Mouse (Mus musculus): ENCODE data around the gene Gm28043. TPM values are rescaled to one million over a fixed set of nuclear protein-coding genes. Genes with fewer than 3 reads are reported as not detected.

Gm28043 gene
- polyA plus RNA-seq, 1 experiment from 2014 or later, result 3.1 TPM

DNA sequence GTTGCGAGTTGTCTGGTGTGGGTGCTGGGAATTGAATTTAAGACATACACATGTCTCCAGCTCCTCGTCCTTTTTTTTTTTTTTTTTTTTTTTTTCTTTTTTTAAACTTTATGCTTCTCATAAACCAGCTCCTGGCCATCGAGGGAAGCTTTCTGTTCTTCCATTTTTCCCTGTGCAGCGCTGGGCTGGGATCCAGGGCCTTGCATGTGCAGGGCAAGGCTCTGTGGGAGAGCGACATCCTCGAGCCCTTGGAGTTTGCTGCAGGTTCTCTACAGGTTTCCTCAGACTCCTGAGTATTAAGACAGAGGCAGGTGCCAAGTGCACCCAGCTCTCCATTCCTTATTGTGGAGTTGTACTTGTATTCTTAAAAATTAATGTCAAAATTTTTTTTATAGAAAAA lies 47.5 kb downstream of the Gm28043 start:
- 91% methylated on average over 6 of the region's 6 CpGs for WGBS
- no peak for ATAC-seq
- no peaks in the 10 kb centered on the region for H3K9me3 ChIP-seq

DNA sequence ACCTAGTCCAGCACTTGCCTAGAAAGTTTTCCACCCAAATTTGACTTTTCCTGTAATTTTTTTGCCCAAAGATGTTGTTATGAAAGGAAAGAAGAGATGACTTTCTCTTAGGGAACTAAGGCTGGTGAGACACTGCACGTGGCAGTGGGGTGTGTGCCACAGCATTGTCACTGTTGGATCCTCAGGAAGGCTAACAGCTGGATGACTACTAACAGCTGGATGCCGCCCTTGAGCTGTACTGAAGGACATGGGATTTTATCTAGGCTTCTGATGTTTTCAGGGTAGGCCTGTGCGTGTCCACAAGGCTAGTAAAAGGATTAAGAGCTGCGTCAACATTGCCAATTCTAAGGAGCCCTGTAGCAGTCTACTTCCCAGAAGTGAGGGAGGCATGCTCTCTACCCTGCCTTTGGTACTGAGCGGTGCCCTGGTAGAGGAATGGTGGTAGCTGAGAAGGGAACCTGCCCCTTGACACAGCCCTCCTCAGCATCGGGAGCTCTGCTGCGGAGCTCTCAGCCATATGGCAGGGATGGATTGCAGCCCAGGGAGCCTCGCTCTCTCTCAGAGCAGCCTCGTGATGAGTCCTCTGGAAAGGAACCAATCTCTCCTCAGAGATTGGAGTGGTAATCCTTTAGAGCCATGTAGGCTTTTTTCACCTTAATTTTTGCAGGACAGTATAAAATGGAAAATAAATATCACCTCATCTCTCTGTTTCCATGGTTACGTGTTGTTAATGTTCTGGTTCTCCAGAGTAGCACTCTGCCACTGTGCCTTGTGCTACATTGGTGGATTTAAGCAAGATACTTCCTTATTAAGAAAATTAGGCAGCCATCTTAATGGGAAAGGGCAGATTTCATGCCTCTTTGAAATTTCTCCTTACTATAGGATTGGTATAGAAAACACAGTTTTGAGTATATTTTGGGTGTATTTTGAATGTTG lies 53.6 kb downstream of the Gm28043 start:
- WGBS, result 62% methylated on average over 10 of the region's 10 CpGs
- Histone ChIP-seq H3K4me1 (replicated peaks) (peaks cover 21% of the 10 kb centered on the region), H3K4me3 (replicated peaks) (no peak overlapping the region), H3K36me3 (peaks cover 34% of the 10 kb centered on the region), H3K4me2 (replicated peaks) (no peak overlapping the region), H3K27ac (peak overlapping the region; percentile 69), H3K27me3 (no peaks in the 10 kb centered on the region), H3K9ac (replicated peaks) (peak overlapping the region; percentile 28; the same call in 1 of the 2 replicates), H3K9me3 (no peaks in the 10 kb centered on the region)
- ATAC-seq, result peak; percentile 68

More for the DNA sequence above, 47.5 kb downstream of the Gm28043 start:
- Histone ChIP-seq H3K27me3 (no peaks in the 10 kb centered on the region), H3K4me1 (replicated peaks) (peaks cover 9% of the 10 kb centered on the region), H3K4me2 (replicated peaks) (peak overlapping the region; percentile 92; the same call in 1 of the 2 replicates), H3K36me3 (peaks cover 20% of the 10 kb centered on the region), H3K4me3 (replicated peaks) (no peak overlapping the region), H3K9ac (replicated peaks) (no peak overlapping the region), H3K27ac (no peak overlapping the region)

DNA sequence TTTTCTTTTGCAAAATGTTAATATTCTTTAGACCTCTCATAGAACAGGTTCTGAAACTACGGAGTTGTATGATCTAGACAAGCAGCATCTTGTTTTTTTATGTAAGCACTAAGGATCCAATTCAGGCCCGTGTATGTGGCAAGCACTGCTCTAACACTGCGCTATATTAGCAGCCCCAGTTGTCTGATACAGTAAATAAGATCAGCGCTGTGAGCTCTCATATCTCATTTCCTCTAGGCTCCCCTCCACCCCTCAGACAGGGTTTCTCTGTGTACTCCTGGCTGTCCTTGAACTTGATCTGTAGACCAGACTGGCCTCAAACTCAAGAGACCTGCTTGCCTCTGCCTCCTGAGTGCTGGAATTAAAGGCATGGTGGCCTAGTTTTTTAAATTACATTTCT lies 54.4 kb downstream of the Gm28043 start:
- Histone ChIP-seq H3K27ac (0 out of 2 replicates have a peak overlapping the region, but pooled peaks have one; percentile 14), H3K9me3 (no peaks in the 10 kb centered on the region), H3K4me2 (replicated peaks) (no peak overlapping the region), H3K4me1 (replicated peaks) (peaks cover 21% of the 10 kb centered on the region), H3K36me3 (peaks cover 41% of the 10 kb centered on the region), H3K4me3 (replicated peaks) (no peak overlapping the region), H3K27me3 (no peaks in the 10 kb centered on the region), H3K9ac (replicated peaks) (no peak overlapping the region)
- ATAC-seq, result no peak
- WGBS, result 95% methylated on average over 4 of the region's 4 CpGs

GRCm38 (mm10) chr17:29669936-29670335 lies 55.3 kb downstream of the Gm28043 start:
- Histone ChIP-seq H3K4me2 (replicated peaks) (no peak overlapping the region), H3K36me3 (peaks cover 41% of the 10 kb centered on the region), H3K4me1 (replicated peaks) (peaks cover 21% of the 10 kb centered on the region), H3K27ac (no peak overlapping the region), H3K9me3 (no peaks in the 10 kb centered on the region), H3K9ac (replicated peaks) (no peak overlapping the region), H3K4me3 (replicated peaks) (no peak overlapping the region), H3K27me3 (no peaks in the 10 kb centered on the region)
- ATAC-seq, result no peak

GRCm38 (mm10) chr17:29671021-29671420 lies 56.3 kb downstream of the Gm28043 start:
- Histone ChIP-seq H3K9me3 (no peaks in the 10 kb centered on the region), H3K36me3 (peaks cover 47% of the 10 kb centered on the region), H3K27ac (no peak overlapping the region), H3K4me3 (replicated peaks) (no peak overlapping the region), H3K4me2 (replicated peaks) (no peak overlapping the region), H3K4me1 (replicated peaks) (peaks cover 21% of the 10 kb centered on the region), H3K27me3 (no peaks in the 10 kb centered on the region), H3K9ac (replicated peaks) (no peak overlapping the region)
- ATAC-seq, result no peak
- 95% methylated on average over 2 of the region's 2 CpGs for WGBS

DNA sequence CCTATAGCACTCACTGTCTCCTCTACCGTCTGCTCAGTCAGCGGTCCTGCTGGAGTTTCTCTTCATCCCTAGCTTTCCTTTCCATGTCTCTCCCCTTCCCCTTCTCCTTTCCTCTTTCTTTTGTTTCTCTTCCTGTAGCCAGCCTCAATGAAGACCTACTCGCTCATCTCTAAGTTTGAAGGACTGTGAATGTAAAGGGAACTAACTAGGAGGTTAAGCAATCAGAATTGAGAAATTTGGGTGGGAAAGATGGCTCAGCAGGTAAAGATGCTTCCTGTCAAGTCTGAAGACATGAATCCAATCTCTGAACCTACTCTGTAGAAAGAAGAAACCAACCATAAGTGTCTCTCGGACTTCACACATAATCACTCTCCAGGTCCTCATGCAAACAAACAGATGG lies 58.6 kb downstream of the Gm28043 start:
- H3K9ac ChIP-seq (replicated peaks), result no peak overlapping the region
- ATAC-seq, result no peak
- H3K36me3 ChIP-seq, result peaks cover 59% of the 10 kb centered on the region
- no peak overlapping the region for H3K27ac ChIP-seq
- H3K4me1 ChIP-seq (replicated peaks), result peaks cover 10% of the 10 kb centered on the region
- H3K4me3 ChIP-seq (replicated peaks), result no peak overlapping the region
- WGBS, result 92% methylated on average over 4 of the region's 4 CpGs
- no peaks in the 10 kb centered on the region for H3K27me3 ChIP-seq
- H3K9me3 ChIP-seq, result no peaks in the 10 kb centered on the region
- no peak overlapping the region for H3K4me2 ChIP-seq (replicated peaks)

DNA sequence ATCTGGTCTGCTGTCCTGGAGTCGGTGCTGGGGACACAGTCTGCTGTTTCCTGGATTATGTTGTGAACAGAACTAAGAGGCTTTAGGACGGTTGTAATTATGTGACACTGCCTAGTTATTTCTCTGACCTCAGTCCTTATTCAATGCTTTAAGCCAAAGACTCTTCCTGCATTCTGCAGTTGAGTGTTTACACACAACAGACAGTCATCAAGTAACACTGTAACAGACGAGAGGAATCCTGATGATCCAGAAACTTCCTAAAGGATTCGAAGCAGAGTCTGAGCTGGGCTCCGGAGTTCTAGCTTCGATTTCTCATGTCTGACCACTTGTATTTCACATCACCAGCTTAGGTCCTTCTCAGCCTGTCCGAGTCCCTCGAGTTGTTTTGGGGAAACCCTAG lies 63.9 kb downstream of the Gm28043 start:
- H3K27me3 ChIP-seq, result no peaks in the 10 kb centered on the region
- peaks cover 17% of the 10 kb centered on the region; the same call in 1 of the 2 replicates for H3K4me1 ChIP-seq (replicated peaks)
- H3K36me3 ChIP-seq, result peaks cover 98% of the 10 kb centered on the region
- H3K27ac ChIP-seq, result no peak overlapping the region
- H3K4me2 ChIP-seq (replicated peaks), result no peak overlapping the region
- no peak for ATAC-seq
- no peaks in the 10 kb centered on the region for H3K9me3 ChIP-seq
- no peak overlapping the region for H3K4me3 ChIP-seq (replicated peaks)
- H3K9ac ChIP-seq (replicated peaks), result 0 out of 2 replicates have a peak overlapping the region, but pooled peaks have one; percentile 14
- 90% methylated on average over 8 of the region's 8 CpGs for WGBS

GRCm38 (mm10) chr17:29679038-29679767 lies 64.5 kb downstream of the Gm28043 start:
- Histone ChIP-seq H3K27ac (no peak overlapping the region), H3K4me3 (replicated peaks) (no peak overlapping the region), H3K36me3 (peaks cover 98% of the 10 kb centered on the region), H3K4me1 (replicated peaks) (peaks cover 17% of the 10 kb centered on the region; the same call in 1 of the 2 replicates), H3K9ac (replicated peaks) (0 out of 2 replicates have a peak overlapping the region, but pooled peaks have one; percentile 14), H3K27me3 (no peaks in the 10 kb centered on the region), H3K4me2 (replicated peaks) (no peak overlapping the region), H3K9me3 (no peaks in the 10 kb centered on the region)
- 83% methylated on average over 6 of the region's 6 CpGs for WGBS
- no peak for ATAC-seq

- WGBS, result 65% methylated on average over 2 of the region's 2 CpGs
- H3K27me3 ChIP-seq, result no peaks in the 10 kb centered on the region
- no peak overlapping the region for H3K4me2 ChIP-seq (replicated peaks)
- peaks cover 17% of the 10 kb centered on the region; the same call in 1 of the 2 replicates for H3K4me1 ChIP-seq (replicated peaks)
- peaks cover 98% of the 10 kb centered on the region for H3K36me3 ChIP-seq
- ATAC-seq, result 0 out of 2 replicates have a peak, but pooled peaks have one; percentile 30
- no peak overlapping the region for H3K9ac ChIP-seq (replicated peaks)
- no peaks in the 10 kb centered on the region for H3K9me3 ChIP-seq
- no peak overlapping the region for H3K4me3 ChIP-seq (replicated peaks)
- peak overlapping the region; percentile 71 for H3K27ac ChIP-seq
Observed at GRCm38 (mm10) chr17:29680174-29680573, 65.5 kb downstream of the Gm28043 start.

DNA sequence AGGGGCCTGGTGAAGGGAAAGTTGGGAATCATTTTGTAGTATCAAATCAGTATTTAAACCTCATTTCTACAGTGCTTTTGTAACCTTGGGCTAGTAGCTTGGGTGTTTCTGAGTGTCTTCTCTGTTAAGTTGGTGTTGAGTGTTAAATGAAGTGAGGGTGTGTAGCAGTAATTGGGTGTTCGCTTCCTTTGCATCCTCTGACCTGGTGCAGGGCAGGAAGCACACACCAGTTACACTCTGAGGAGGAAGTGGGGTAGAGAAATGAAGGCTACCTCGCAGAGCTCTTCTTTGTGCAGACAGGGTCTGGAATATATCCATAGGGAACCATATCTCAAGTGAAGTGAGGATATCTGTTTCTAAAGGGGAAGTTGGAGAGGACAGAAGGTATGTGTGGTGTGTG lies 66.2 kb downstream of the Gm28043 start:
- Histone ChIP-seq H3K9ac (replicated peaks) (no peak overlapping the region), H3K4me2 (replicated peaks) (no peak overlapping the region), H3K27me3 (no peaks in the 10 kb centered on the region), H3K4me3 (replicated peaks) (no peak overlapping the region), H3K36me3 (peaks cover 98% of the 10 kb centered on the region), H3K27ac (peak overlapping the region; percentile 71; the same call in 1 of the 2 replicates), H3K9me3 (no peaks in the 10 kb centered on the region), H3K4me1 (replicated peaks) (peaks cover 17% of the 10 kb centered on the region; the same call in 1 of the 2 replicates)
- WGBS, result 96% methylated on average over 2 of the region's 2 CpGs
- ATAC-seq, result no peak

- no peaks in the 10 kb centered on the region for H3K9me3 ChIP-seq
Observed at GRCm38 (mm10) chr17:29681669-29682068, 67.0 kb downstream of the Gm28043 start.

GRCm38 (mm10) chr17:29682261-29682660 lies 67.6 kb downstream of the Gm28043 start:
- Histone ChIP-seq H3K9me3 (no peaks in the 10 kb centered on the region), H3K36me3 (peaks cover 97% of the 10 kb centered on the region)
- no peak for ATAC-seq

More at GRCm38 (mm10) chr17:29681669-29682068, 67.0 kb downstream of the Gm28043 start:
- Histone ChIP-seq H3K4me1 (replicated peaks) (peaks cover 17% of the 10 kb centered on the region; the same call in 1 of the 2 replicates), H3K27me3 (no peaks in the 10 kb centered on the region), H3K9ac (replicated peaks) (no peak overlapping the region), H3K4me3 (replicated peaks) (no peak overlapping the region), H3K4me2 (replicated peaks) (no peak overlapping the region), H3K36me3 (peaks cover 98% of the 10 kb centered on the region), H3K27ac (no peak overlapping the region)
- WGBS, result 94% methylated on average over 9 of the region's 9 CpGs
- no peak for ATAC-seq

More at GRCm38 (mm10) chr17:29682261-29682660, 67.6 kb downstream of the Gm28043 start:
- WGBS, result 75% methylated on average over 7 of the region's 7 CpGs
- H3K4me3 ChIP-seq (replicated peaks), result no peak overlapping the region
- H3K9ac ChIP-seq (replicated peaks), result no peak overlapping the region
- H3K4me1 ChIP-seq (replicated peaks), result peaks cover 17% of the 10 kb centered on the region; the same call in 1 of the 2 replicates
- no peaks in the 10 kb centered on the region for H3K27me3 ChIP-seq
- H3K27ac ChIP-seq, result no peak overlapping the region
- H3K4me2 ChIP-seq (replicated peaks), result no peak overlapping the region
